Mouse (Mus musculus) cerebellum, adult 2 months (tissue): Measurements from ENCODE around the gene Irgm1. TPM values are rescaled to one million over a fixed set of nuclear protein-coding genes. Genes with fewer than 3 reads are reported as not detected.
"Not testable (repeated sequence)": the region's sequence is repeated elsewhere in the genome, so short reads cannot be mapped to it uniquely, and the experiment has no call there.

ENCODE experiments used
- DNase-seq, 2 experiments: peaks; one replicate each; pipeline ENCODE4 v3.0.0; 2021
- H3K27ac ChIP-seq: fragments of 200-500 bp; 2 replicates; pipeline ENCODE4 v1.5.1; 2012; ENCODE audit warnings: low read length, control low read depth, inconsistent platforms; ENCODE audit not compliant: insufficient read depth
- H3K27me3 ChIP-seq: fragments of 200-500 bp; 2 replicates; pipeline ENCODE4 v1.6.1; 2012; ENCODE audit warnings: inconsistent platforms, mild to moderate bottlenecking, low read length, moderate library complexity; ENCODE audit not compliant: control insufficient read depth, insufficient read depth
- H3K4me1 ChIP-seq: fragments of 200-500 bp; 2 replicates; pipeline ENCODE4 v1.6.1; 2011; ENCODE audit warnings: low read length; ENCODE audit not compliant: control insufficient read depth, insufficient read depth
- H3K4me3 ChIP-seq: fragments of 200-500 bp; replicated peaks from 2 replicates; pipeline ENCODE3; 2011; ENCODE audit warnings: mild to moderate bottlenecking, low read depth, low read length, control low read depth; ENCODE audit not compliant: insufficient read depth
- CTCF ChIP-seq: fragments of 200-500 bp; IDR thresholded peaks from 2 replicates; pipeline ENCODE4 v1.5.1; 2011; ENCODE audit warnings: low read depth, mild to moderate bottlenecking, control low read depth, low read length, moderate library complexity, borderline replicate concordance; ENCODE audit not compliant: insufficient read depth
- POLR2A ChIP-seq: fragments of 200-500 bp; IDR thresholded peaks from 2 replicates; pipeline ENCODE4 v1.6.1; 2011; ENCODE audit warnings: low read length, control low read depth, borderline replicate concordance; ENCODE audit not compliant: insufficient read depth
- WGBS: fragments of 180-500 bp; shearing (Covaris S2); methylation state at CpG from one replicate; pipeline ENCODE4 v1.1.7; 2018; 5-methylcytosine and 5-hydroxymethylcytosine counted together
- polyA plus RNA-seq: library from polyadenylated mRNA; depleted of rRNA; stranded (reverse); fragments of >200 nt; gene quantifications from 2 replicates; pipeline ENCODE4 v1.2.3, GENCODE M21; 2012

Irgm1 gene
- polyA plus RNA-seq, 1 experiment: 7.1 TPM

DNA sequence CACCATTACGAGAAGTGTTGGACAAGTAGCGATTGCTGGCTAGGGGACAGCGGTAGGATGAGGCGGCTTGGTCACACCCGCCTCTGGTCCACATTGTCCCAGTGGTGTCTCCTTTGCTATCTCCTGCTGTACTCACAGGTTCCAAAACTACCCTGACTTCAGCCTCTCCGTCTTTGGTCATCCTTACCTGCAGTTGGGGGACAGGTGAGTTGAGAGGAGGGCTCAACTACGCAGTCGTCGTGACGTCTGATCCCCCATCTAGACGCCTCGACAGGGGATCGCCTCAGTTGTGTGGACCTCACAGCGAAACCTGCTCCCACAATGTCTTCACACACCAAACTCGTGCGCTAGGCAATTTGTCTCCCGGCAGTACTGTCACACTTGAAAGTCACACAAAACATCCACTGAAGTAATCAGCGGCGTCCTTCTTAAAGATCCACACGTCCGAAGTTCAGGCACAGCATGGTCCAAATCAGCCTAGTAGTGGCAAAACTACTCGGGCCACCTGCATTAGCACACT lies 47.1 kb downstream of the Irgm1 start:
- H3K4me3 ChIP-seq: no peak overlapping the region
- TF ChIP-seq POLR2A (no peak), CTCF (no peak)
- H3K27me3 ChIP-seq: no peaks in the 10 kb centered on the region
- no peak for DNase-seq
- no peaks in the 10 kb centered on the region for H3K4me1 ChIP-seq
- 16% methylated on average over 22 of the region's 22 CpGs for WGBS
- H3K27ac ChIP-seq: no peak overlapping the region

DNA sequence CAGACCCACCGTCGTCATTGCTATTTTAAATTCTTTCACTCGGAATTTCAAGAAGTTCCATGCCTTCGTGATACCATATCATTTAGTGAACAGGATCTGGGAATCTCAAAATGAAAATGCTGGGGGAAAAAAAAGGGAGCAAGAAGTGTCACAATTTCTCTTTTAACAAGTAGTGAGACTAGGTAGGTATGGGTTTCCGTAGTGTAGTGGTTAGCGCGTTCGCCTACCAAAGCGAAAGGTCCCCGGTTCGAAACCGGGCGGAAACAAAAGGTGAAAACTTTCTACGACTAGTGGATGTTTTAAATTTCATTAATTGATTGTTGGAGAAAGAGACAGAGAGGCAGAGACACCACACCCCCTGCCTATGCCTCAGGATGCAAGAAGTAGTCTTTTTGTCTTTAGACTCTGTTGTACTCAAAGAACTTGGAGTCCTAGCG lies 47.9 kb downstream of the Irgm1 start:
- no peaks in the 10 kb centered on the region for H3K4me1 ChIP-seq
- WGBS: 1% methylated on average over 15 of the region's 15 CpGs
- peak; percentile 63 to 73 for DNase-seq
- no peaks in the 10 kb centered on the region for H3K27me3 ChIP-seq
- no peak overlapping the region for H3K27ac ChIP-seq
- H3K4me3 ChIP-seq: peak overlapping the region; percentile 44
- TF ChIP-seq POLR2A: no peak
- TF ChIP-seq CTCF: no peak

DNA sequence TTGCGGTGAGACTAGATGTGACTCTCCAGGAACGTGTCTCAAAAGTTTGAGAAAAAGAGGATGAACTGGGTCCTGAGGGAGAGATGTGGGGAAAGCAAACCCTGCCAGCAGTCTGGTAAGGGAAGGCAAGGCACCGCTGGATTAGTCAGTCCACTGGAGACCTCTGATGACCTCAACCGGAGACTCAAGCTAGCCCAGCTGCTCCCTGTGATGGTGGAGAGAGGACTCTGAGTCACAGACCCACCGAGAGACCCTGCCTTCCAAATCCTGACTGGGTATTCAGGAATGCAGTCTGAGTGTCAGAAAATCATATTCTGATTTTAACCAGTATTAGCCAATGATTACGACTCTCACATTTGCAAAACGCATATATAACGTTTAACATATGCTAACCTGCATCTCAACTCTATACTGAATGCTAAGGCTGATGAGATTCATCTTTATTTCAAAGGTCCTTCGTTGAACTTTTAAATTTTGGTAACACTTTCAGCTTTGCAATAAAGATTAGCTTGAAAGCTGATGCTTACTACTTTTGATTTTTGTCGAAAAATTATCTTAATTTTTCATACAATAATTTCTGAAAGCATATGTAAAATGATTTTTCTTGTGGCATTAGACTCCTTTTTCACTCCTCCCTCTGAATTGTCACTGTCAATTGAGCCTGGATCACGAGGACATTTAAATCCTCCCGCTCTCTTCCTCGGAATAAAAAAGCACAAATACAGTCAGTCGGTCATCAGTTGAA lies 48.5 kb downstream of the Irgm1 start:
- TF ChIP-seq POLR2A: no peak
- no peak for TF ChIP-seq CTCF
- WGBS: 37% methylated on average over 14 of the region's 14 CpGs
- no peak for DNase-seq
- Histone ChIP-seq H3K27ac (no peak overlapping the region), H3K4me3 (peak overlapping the region; percentile 44), H3K27me3 (no peaks in the 10 kb centered on the region), H3K4me1 (no peaks in the 10 kb centered on the region)

DNA sequence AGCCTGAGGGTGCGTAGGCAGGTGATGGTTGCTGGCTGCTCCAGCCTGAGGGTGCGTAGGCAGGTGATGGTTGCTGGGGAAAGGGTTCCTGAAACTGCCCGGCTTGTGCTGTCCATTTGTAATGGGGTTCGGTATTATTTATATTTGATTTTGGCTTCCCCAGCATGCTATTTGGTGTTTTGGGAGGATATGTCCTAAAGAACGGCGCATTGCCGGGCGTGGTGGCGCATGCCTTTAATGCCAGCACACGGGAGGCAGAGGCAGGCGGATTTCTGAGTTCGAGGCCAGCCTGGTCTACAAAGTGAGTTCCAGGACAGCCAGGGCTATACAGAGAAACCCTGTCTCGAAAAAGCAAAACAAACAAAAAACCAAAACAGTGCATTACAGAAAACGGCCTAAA lies 50.2 kb downstream of the Irgm1 start:
- WGBS: 82% methylated on average over 14 of the region's 14 CpGs
- H3K4me1 ChIP-seq, H3K4me3 ChIP-seq, H3K27ac ChIP-seq, DNase-seq, H3K27me3 ChIP-seq: not testable (repeated sequence)

DNA sequence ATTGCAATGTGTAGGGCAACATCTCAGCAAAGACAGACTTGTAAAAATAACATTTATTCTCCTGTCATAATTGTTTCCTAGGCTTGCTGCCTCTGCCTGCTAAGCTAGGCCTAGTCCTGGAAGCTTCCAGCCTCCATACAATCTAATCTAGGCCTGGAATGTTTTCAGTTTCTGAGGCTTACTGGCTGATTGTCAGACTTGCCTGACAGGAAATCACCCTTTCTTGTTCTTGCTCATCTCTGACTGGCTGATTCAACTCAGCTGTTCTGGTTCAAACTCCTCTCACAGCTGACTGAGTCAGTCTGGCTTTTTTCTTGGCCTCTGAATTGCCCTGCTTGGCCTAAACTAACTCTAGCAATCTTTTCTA lies 51.2 kb downstream of the Irgm1 start:
- Histone ChIP-seq H3K4me3 (no peak overlapping the region), H3K27me3 (no peaks in the 10 kb centered on the region), H3K4me1 (peaks cover 5% of the 10 kb centered on the region), H3K27ac (no peak overlapping the region)
- TF ChIP-seq POLR2A (no peak), CTCF (no peak)
- no peak for DNase-seq

DNA sequence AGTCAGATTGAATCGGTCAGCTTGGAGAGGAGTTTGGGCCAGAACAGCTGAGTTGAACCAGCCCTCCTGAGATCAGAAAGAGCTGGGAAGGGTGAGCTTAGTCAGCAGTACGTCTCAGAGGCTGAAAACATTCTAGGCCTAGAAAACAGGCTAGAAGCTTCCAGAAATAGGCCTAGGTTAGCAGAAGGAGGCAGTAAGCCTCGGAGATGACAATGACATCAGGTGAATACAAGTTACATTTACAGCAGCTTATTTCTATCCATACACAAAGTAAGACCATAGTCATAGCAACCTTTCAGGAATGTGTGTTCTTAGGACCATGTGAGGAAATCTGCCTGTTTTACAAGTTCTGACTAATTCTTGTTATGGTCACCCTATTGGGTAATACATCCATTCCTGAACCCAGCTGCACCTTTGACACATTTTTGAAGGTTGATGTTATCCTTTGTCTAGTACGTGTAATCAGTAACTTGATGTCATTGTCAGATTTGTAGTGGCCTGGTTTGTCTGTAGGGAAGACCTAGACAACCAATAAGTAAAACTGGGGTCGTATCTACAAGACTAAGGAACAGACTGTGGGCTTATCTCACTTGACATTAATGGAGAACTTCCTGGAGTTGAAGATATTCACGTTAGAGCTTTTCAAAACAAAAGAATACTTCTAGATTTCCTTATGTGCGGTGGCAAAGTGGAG lies 51.7 kb downstream of the Irgm1 start:
- H3K4me3 ChIP-seq: no peak overlapping the region
- no peak for DNase-seq
- no peak overlapping the region for H3K27ac ChIP-seq
- 80% methylated on average over 7 of the region's 7 CpGs for WGBS
- H3K4me1 ChIP-seq: peaks cover 5% of the 10 kb centered on the region
- no peaks in the 10 kb centered on the region for H3K27me3 ChIP-seq
- TF ChIP-seq POLR2A (no peak), CTCF (no peak)

DNA sequence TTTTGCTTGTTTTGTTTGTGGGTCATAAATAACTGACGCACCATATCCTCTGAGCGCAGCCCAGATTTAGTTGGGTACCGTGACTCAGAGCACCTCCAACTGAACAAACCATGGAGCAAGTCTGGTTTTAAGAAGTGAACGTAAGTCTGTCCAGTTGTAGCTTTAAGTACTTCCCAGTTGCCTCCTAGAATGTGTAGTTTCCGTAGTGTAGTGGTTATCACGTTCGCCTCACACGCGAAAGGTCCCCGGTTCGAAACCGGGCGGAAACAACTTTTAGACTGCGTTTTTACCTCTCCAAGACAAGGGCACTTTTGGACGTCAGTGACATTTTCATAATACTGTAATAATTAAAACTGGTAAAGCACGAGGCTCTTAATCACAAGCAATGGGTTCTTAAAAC lies 53.1 kb downstream of the Irgm1 start:
- peak overlapping the region; percentile 52 for H3K4me3 ChIP-seq
- peaks cover 5% of the 10 kb centered on the region for H3K4me1 ChIP-seq
- H3K27me3 ChIP-seq: no peaks in the 10 kb centered on the region
- peak; percentile 85 to 86 for DNase-seq
- no peak overlapping the region for H3K27ac ChIP-seq
- TF ChIP-seq CTCF (no peak), POLR2A (no peak)
- under 1% methylated on average over 16 of the region's 16 CpGs for WGBS

DNA sequence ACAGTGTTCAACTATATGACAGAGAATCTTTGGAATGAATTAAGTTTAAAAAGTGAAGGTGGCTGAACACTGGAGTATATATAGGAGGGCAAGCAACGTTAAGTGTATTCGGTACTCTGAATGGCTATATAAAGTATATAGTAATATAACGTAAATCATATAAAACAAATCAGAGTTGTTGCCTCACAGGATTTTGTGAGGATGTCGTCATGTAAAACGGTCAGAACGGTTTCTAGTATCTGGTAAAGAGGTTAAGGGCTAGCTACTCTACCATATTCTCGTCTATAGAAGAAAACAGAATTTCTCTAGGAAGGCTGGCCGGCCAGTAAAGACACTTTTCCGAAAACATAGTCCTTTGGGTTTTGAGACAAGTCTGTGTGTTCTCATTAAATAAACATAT lies 53.7 kb downstream of the Irgm1 start:
- peak overlapping the region; percentile 97 for H3K4me3 ChIP-seq
- 3% methylated on average over 9 of the region's 9 CpGs for WGBS
- H3K27ac ChIP-seq: no peak overlapping the region
- TF ChIP-seq CTCF: no peak
- TF ChIP-seq POLR2A: no peak
- DNase-seq: no peak
- peaks cover 5% of the 10 kb centered on the region for H3K4me1 ChIP-seq
- no peaks in the 10 kb centered on the region for H3K27me3 ChIP-seq
